Mouse (Mus musculus) MEL (cell line): Measurements from ENCODE around the gene Gm11172.

ENCODE experiments used
- CHD1 ChIP-seq: IDR thresholded peaks from 2 replicates; pipeline ENCODE4 v1.6.1; 2012; ENCODE audit warnings: low read depth, mild to moderate bottlenecking, inconsistent platforms, low read length, improper control_type of control experiment
- JUND ChIP-seq: IDR thresholded peaks from 2 replicates; pipeline ENCODE4 v1.6.1; 2011; ENCODE audit warnings: low read depth, mild to moderate bottlenecking, improper control_type of control experiment, low read length
- POLR2A ChIP-seq, 2 experiments: IDR thresholded peaks; 2 replicates each; pipeline ENCODE4 v1.6.1; 2011 to 2012; ENCODE audit warnings: low read length in 2 of 2, mild to moderate bottlenecking in 2 of 2, control low read depth in 1 of 2, improper control_type of control experiment in 1 of 2, low read depth in 1 of 2, moderate library complexity in 1 of 2; ENCODE audit not compliant: control insufficient read depth in 1 of 2, insufficient read depth in 1 of 2, poor library complexity in 1 of 2

- no peak for TF ChIP-seq POLR2A (IDR thresholded peaks at IDR 0.05; ENCODE audit: control insufficient read depth in 1 of 2, insufficient read depth in 1 of 2, low read depth in 1 of 2, low read length in 2 of 2, poor library complexity in 1 of 2)
- no peak for TF ChIP-seq JUND
- no peak for TF ChIP-seq CHD1
Observed at GRCm38 (mm10) chr16:10783451-10783850, 29.3 kb upstream of the Gm11172 start.
